In genomic region chr9:37053601-37054512, GRCm38 (mm10) we compare ENCODE assay signal across 7 mouse cellular contexts.
DNase-seq lines count a peak whose midpoint lies in the region; ATAC-seq and TF ChIP-seq lines count a peak whose summit lies in the region.

No protein-coding gene starts in this region.

- peak overlapping the region; percentile 12; the same call in 1 of the 2 replicates for H3K9ac ChIP-seq in ES-E14 (ENCODE audit: insufficient read depth, low read depth, low read length, poor library complexity, severe bottlenecking)
- peak overlapping the region; percentile 1; the same call in 1 of the 2 replicates for H3K9ac ChIP-seq in hindbrain, postnatal 0 days (replicated peaks; ENCODE audit: low read length)

- peak overlapping the region; percentile 45 for H3K4me2 ChIP-seq in hindbrain, postnatal 0 days (ENCODE audit: low read depth, low read length)

- peak; percentile 78 for ATAC-seq in hindbrain, postnatal 0 days

- in situ Hi-C loops in ES-E14 (cut with MboI; ENCODE audit: low sequenced_read_pairs in 2 of 2, unreplicated experiment in 2 of 2): no loop called here

- H3K4me1 ChIP-seq in ES-E14 (ENCODE audit: control insufficient read depth in 2 of 2, insufficient read depth in 2 of 2, low read length in 2 of 2, poor library complexity in 1 of 2): peaks cover 8 to 26% of the 10 kb centered on the region in 2 experiments; a peak in 3 of 4 replicates
- peaks cover 16% of the 10 kb centered on the region for H3K4me1 ChIP-seq in hindbrain, postnatal 0 days (ENCODE audit: insufficient read depth, low read length)

- H3K36me3 ChIP-seq in ES-E14 (ENCODE audit: control insufficient read depth, insufficient read depth, low read length, poor library complexity, severe bottlenecking): no peaks in the 10 kb centered on the region
- no peaks in the 10 kb centered on the region for H3K36me3 ChIP-seq in hindbrain, postnatal 0 days (ENCODE audit: insufficient read depth, low read length)

- H3K9me3 ChIP-seq in ES-E14 (ENCODE audit: control insufficient read depth, insufficient read depth, low read depth, low read length): no peaks in the 10 kb centered on the region
- no peaks in the 10 kb centered on the region for H3K9me3 ChIP-seq in hindbrain, postnatal 0 days (ENCODE audit: low read length)

- no peak for TF ChIP-seq CTCF in hindbrain, postnatal 0 days (IDR thresholded peaks at IDR 0.05; ENCODE audit: low read depth)

- DNase-seq in ES-E14 (ENCODE audit: low read depth, low spot score): peak; percentile 69
- peak; percentile 72 for DNase-seq in brain, adult 2 months (ENCODE audit: low read depth, low spot score)
- DNase-seq in gastrocnemius, postnatal 10 days: peak; percentile 61
- DNase-seq in hindbrain, postnatal 0 days (ENCODE audit: low spot score): peak; percentile 80
- DNase-seq in lung, adult 18-20 months: peak; percentile 48 to 65
- DNase-seq in ovary, postnatal 14 days (ENCODE audit: low spot score): peak; percentile 37
- no peak for DNase-seq in cerebellum, adult 9-10 months

- no peaks in the 10 kb centered on the region for H3K27me3 ChIP-seq in hindbrain, postnatal 0 days (ENCODE audit: insufficient read depth, low read length)

- WGBS in hindbrain, postnatal 0 days: 16% methylated on average over 21 of the region's 21 CpGs

- peak overlapping the region; percentile 9 to 38; a peak in 3 of 4 replicates for H3K4me3 ChIP-seq in ES-E14 (ENCODE audit: insufficient read depth in 1 of 2, low read depth in 1 of 2, low read length in 2 of 2, poor library complexity in 1 of 2, severe bottlenecking in 1 of 2)
- H3K4me3 ChIP-seq in hindbrain, postnatal 0 days (ENCODE audit: low read length): no peak overlapping the region

- peak overlapping the region; percentile 50 for H3K27ac ChIP-seq in ES-E14 (ENCODE audit: insufficient read depth, low read depth, low read length, poor library complexity, severe bottlenecking)
- H3K27ac ChIP-seq in hindbrain, postnatal 0 days: peak overlapping the region; percentile 46; the same call in 1 of the 2 replicates

TF ChIP-seq in ES-E14, 5 proteins besides CTCF, POLR2A, EP300 and RAD21:
- TF ChIP-seq HCFC1 (IDR thresholded peaks at IDR 0.05; ENCODE audit: borderline replicate concordance, insufficient read depth, low read length) (no peak), ZC3H11A (IDR thresholded peaks at IDR 0.05; ENCODE audit: borderline replicate concordance, low read depth, low read length) (no peak), MAFK (IDR thresholded peaks at IDR 0.05; ENCODE audit: insufficient read depth, low read depth, low read length) (no peak), ZNF384 (IDR thresholded peaks at IDR 0.05; ENCODE audit: low read depth, low read length) (no peak), CHD2 (IDR thresholded peaks at IDR 0.05; ENCODE audit: low read depth, low read length) (no peak)
